Mouse (Mus musculus) adrenal gland, postnatal 10 days (tissue): ENCODE data around the gene Vmn1r223. TPM values are rescaled to one million over a fixed set of nuclear protein-coding genes. Genes with fewer than 3 reads are reported as not detected.

Experiments
- total RNA-seq, 2 experiments: library from RNA; stranded (reverse); gene quantifications; 2 replicates each; pipeline ENCODE4 v1.2.3; 2021

Gene Vmn1r223
- total RNA-seq, 2 experiments from 2014 or later = not detected

Other genes starting within 250 kb of the Vmn1r223 start
- gene Vmn1r213, start 239.5 kb upstream of the Vmn1r223 start, total RNA-seq = not detected
- not detected for gene Vmn1r214, start 216.7 kb upstream of the Vmn1r223 start, total RNA-seq
- gene Vmn1r215, start 179.1 kb upstream of the Vmn1r223 start, total RNA-seq = not detected
- not detected for gene Vmn1r217, start 128.9 kb upstream of the Vmn1r223 start, total RNA-seq
- gene Vmn1r218, start 114.0 kb upstream of the Vmn1r223 start, total RNA-seq = not detected
- not detected for gene Vmn1r219, start 87.8 kb upstream of the Vmn1r223 start, total RNA-seq
- not detected for gene Vmn1r220, start 59.2 kb upstream of the Vmn1r223 start, total RNA-seq
- not detected for gene Vmn1r221, start 33.0 kb upstream of the Vmn1r223 start, total RNA-seq
- not detected for gene Vmn1r222, start 11.2 kb upstream of the Vmn1r223 start, total RNA-seq
- 10 to 100 TPM; 18.9 to 26.9 TPM for gene Zfp322a, start 122.1 kb downstream of the Vmn1r223 start, total RNA-seq
- 1 to 10 TPM; 6.1 to 7.1 TPM for gene Abt1, start 176.7 kb downstream of the Vmn1r223 start, total RNA-seq
- gene Btn1a1, start 218.8 kb downstream of the Vmn1r223 start, total RNA-seq = under 1 TPM in 1 of 2 experiments, not detected in 1; 0.55 TPM
- not detected for gene Btn2a2, start 241.7 kb downstream of the Vmn1r223 start, total RNA-seq